1 mouse cellular context compared by ENCODE assay signal in the genomic region with DNA sequence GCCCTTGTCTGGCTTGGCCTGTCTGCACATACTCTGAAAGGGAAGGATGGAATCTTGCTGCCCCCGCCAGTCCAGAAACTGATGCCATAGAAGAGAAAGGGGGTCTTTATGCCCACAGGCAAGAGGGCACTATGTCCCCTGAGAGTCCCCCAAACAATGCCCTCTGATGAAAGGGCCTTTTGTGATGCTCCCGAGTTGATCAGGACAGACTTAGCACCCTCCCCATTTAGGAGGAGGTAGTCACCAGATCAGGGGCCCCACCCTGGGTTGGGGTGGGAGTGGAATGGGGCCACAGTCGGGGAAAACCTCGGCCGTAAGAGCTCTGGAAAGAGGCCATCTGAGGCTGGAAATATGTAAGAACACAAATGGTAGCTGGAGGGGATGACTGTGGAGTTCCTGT.
TF ChIP-seq lines count a peak whose summit lies in the region.

No protein-coding gene starts in this region.

TF ChIP-seq in myocyte, 11 proteins besides CTCF, POLR2A, EP300 and RAD21 (continued from another document):
- TF ChIP-seq REST (IDR thresholded peaks at IDR 0.05; ENCODE audit: insufficient read depth, insufficient read length) = no peak
- no peak for TF ChIP-seq POLR2AphosphoS2 (IDR thresholded peaks at IDR 0.05; ENCODE audit: insufficient read length, low read depth)
- no peak for TF ChIP-seq SRF (IDR thresholded peaks at IDR 0.05; ENCODE audit: control insufficient read depth, insufficient read length, low read depth)
- no peak for TF ChIP-seq TCF12 (IDR thresholded peaks at IDR 0.05; ENCODE audit: insufficient read depth, poor library complexity, severe bottlenecking)
- no peak for TF ChIP-seq MAX (IDR thresholded peaks at IDR 0.05; ENCODE audit: low read depth)
- no peak for TF ChIP-seq MYOG (IDR thresholded peaks at IDR 0.05; ENCODE audit: control insufficient read depth in 1 of 3, insufficient read depth in 1 of 3, insufficient read length in 2 of 3, low read depth in 2 of 3)
- TF ChIP-seq MYOD1 (IDR thresholded peaks at IDR 0.05; ENCODE audit: control insufficient read depth in 1 of 3, insufficient read length in 2 of 3, low read depth in 2 of 3) = no peak
